Mouse (Mus musculus) neural tube, embryonic 13.5 days (tissue): Measurements from ENCODE around the gene Rrp1. TPM values are rescaled to one million over a fixed set of nuclear protein-coding genes. Genes with fewer than 3 reads are reported as not detected.

ENCODE experiments used
- ATAC-seq: fragments of 200-750 bp; cut with Nextera tagmentation; 2 replicates; pipeline ENCODE4 v1.8.0; 2017; ENCODE audit warnings: low read depth, mild to moderate bottlenecking, moderate TSS enrichment, moderate library complexity
- H3K27ac ChIP-seq: fragments of 300-500 bp; sonication (generic); replicated peaks from 2 replicates; pipeline ENCODE4 v1.5.1; 2015; ENCODE audit warnings: moderate library complexity, mild to moderate bottlenecking, inconsistent platforms
- H3K27me3 ChIP-seq: fragments of 300-500 bp; sonication (generic); 2 replicates; pipeline ENCODE4 v1.6.1; 2015; ENCODE audit warnings: mild to moderate bottlenecking, inconsistent platforms
- H3K36me3 ChIP-seq: fragments of 300-500 bp; sonication (generic); 2 replicates; pipeline ENCODE4 v1.6.1; 2015; ENCODE audit warnings: mild to moderate bottlenecking, inconsistent platforms
- H3K4me1 ChIP-seq: fragments of 300-500 bp; sonication (generic); replicated peaks from 2 replicates; pipeline ENCODE4 v1.6.1; 2015; ENCODE audit warnings: inconsistent platforms
- H3K4me2 ChIP-seq: fragments of 300-500 bp; sonication (generic); 2 replicates; pipeline ENCODE4 v1.6.1; 2015; ENCODE audit warnings: inconsistent platforms, mild to moderate bottlenecking, moderate library complexity
- H3K4me3 ChIP-seq: fragments of 300-500 bp; sonication (generic); 2 replicates; pipeline ENCODE4 v1.5.1; 2015; ENCODE audit warnings: mild to moderate bottlenecking, inconsistent platforms
- H3K9ac ChIP-seq: fragments of 300-500 bp; sonication (generic); 2 replicates; pipeline ENCODE4 v1.6.1; 2015; ENCODE audit warnings: moderate library complexity, mild to moderate bottlenecking, inconsistent platforms
- H3K9me3 ChIP-seq: fragments of 300-500 bp; sonication (generic); 2 replicates; pipeline ENCODE4 v1.6.1; 2016; ENCODE audit warnings: inconsistent platforms
- WGBS: fragments of 180-500 bp; shearing (Covaris S2); methylation state at CpG from one replicate; pipeline ENCODE4 v1.1.7; 2015; 5-methylcytosine and 5-hydroxymethylcytosine counted together
- microRNA-seq: library from miRNA; unstranded; fragments of <30 nt; microRNA quantifications from one replicate; pipeline ENCODE4, GENCODE M21; 2016
- polyA plus RNA-seq: library from polyadenylated mRNA; unstranded; fragments of >200 nt; fragmentation: Nextera tagmentation; extraction: Ambion mirVana; gene quantifications from 2 replicates; pipeline ENCODE4 v1.2.1, GENCODE M21; 2015

The Rrp1 gene
- polyA plus RNA-seq, 1 experiment from 2014 or later = 365 TPM

DNA sequence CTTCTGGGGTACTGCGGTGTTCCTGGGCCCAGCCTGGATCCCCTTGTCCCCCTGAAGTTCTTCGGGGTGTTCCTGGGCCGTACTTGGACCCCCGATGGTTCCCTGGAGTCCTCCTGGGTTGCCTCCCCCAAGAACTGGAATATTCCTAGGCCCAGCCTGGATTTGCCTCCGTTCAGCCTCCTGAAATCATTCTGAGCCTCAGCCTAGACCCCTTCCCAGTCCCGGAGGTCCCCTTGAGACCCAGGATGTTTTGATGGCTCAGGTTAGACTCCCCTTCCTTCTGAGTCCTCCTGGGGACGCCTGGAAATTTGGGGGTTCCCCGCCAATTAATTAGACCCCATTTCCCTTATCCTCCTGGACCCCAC, 60.2 kb downstream of the Rrp1 start:
- peak; percentile 12 for ATAC-seq
- 13% methylated on average over 8 of the region's 8 CpGs for WGBS
- peak overlapping the region; percentile 83 for H3K27ac ChIP-seq
- H3K27me3 ChIP-seq = no peaks in the 10 kb centered on the region
- peak overlapping the region; percentile 99 for H3K9ac ChIP-seq
- H3K4me1 ChIP-seq = peaks cover 42% of the 10 kb centered on the region
- peak overlapping the region; percentile 98 for H3K4me3 ChIP-seq
- H3K36me3 ChIP-seq = no peaks in the 10 kb centered on the region
- no peaks in the 10 kb centered on the region for H3K9me3 ChIP-seq
- H3K4me2 ChIP-seq = peak overlapping the region; percentile 92

DNA sequence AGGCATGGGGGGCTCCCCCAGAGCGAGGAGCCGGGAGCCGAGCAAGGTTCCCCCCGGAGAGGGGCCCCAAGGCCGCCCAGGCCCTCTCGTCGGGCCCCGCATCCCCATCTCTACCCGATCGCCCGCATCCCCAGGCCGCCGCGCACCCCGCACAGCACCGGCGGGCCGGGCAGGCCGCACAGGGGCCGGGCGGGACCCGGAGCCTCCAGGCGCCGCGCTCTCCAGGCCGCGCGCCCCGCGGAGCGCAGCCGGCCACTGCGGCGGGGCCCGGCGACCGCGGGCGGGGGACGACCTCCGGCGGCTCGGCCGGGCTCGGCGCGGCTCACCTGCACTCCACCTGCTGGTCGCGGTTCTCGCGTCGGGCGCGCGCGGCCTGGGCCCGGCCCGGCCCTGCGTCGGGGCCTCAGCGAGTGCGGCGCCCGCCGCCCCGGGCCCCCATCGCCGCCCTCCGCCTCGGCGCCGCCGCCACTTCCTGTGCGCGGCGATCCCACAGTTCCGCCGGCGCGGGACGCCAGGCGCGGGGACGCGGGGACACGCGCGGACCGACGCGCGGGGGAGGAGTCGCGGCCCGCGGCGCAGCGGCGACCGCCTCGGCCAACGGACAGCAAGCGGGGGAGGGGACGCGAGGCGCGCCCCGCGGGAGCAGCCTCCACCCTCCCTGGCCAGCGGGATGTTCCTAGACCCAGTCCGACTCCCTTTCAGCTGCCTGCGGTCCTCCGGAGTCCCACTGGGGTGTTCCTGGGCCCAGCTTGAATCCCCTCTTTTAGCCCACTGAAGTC, 60.8 kb downstream of the Rrp1 start, which contains the start of gene Agpat3:
Gene Agpat3, minus strand, starts transcription at position 603 of the 779 bp plus-strand sequence.
- peak within 1 kb of the TSS; percentile 99 for H3K9ac ChIP-seq
- WGBS = under 1% methylated on average over 89 of the region's 113 CpGs
- 0 out of 2 replicates have a peak, but pooled peaks cover 4% of the 10 kb centered on the region for H3K36me3 ChIP-seq
- H3K27ac ChIP-seq = peak within 1 kb of the TSS; percentile 83
- ATAC-seq = peak; percentile 81
- peaks cover 47% of the 10 kb centered on the region for H3K4me1 ChIP-seq
- peak within 1 kb of the TSS; percentile 92 for H3K4me2 ChIP-seq
- H3K4me3 ChIP-seq = peak within 1 kb of the TSS; percentile 98
- H3K9me3 ChIP-seq = no peaks in the 10 kb centered on the region
- no peaks in the 10 kb centered on the region for H3K27me3 ChIP-seq

DNA sequence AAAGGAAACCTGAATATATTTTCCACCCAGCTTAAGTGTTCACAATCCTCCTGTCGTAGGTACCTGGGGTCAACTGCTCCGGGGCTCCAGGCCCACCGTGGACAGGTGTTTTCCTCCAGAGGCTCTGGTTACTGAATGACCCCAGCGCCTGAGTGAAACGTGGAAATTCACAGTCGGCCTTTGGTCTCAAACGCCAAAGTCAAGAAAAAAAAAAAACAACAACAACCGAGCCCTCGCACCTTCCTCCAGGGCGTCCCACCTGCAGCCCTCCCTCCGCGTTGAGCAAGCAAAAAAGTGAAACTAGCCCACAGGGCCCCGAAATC, 61.3 kb downstream of the Rrp1 start:
- H3K9ac ChIP-seq = peak overlapping the region; percentile 99
- no peaks in the 10 kb centered on the region for H3K9me3 ChIP-seq
- H3K4me2 ChIP-seq = peak overlapping the region; percentile 92
- ATAC-seq = no peak
- H3K27me3 ChIP-seq = no peaks in the 10 kb centered on the region
- peaks cover 47% of the 10 kb centered on the region for H3K4me1 ChIP-seq
- peak overlapping the region; percentile 83 for H3K27ac ChIP-seq
- WGBS = 2% methylated on average over 13 of the region's 13 CpGs
- 0 out of 2 replicates have a peak, but pooled peaks cover 4% of the 10 kb centered on the region for H3K36me3 ChIP-seq
- peak overlapping the region; percentile 98 for H3K4me3 ChIP-seq

DNA sequence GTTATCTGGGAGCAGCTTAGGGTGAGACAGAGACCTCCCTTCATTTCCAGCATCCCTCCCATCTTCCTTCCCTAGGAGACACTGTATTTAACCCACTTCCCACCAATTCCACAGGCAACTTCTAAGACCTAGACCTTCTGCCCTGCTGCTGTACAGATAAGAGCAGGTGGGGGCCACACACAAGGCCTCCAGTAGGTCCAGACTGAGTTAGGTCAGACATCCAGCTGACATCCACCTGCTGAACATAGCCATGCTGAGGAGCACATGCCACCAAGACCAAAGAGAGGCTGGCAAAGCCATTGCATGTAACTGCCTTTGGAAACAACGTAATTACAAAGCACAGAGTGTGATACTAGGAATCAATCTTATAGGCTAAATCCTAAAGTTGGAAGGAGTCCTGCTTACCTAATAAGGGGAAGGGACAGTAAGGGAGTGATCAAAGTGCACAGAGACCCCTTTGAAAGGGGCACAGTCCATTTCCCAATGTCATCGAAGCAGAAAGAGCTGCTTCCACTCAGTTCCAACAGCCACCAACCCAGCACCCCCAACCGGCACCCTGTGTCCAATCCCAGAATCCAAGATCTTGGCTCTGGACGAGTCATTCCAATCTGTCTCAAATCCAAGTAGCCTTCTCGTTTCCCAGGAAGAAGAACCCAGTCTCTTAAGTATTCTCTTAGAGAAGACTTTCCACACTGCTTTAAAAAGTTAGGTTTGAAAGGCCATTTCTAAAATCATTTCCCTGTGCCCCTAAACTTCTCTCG, 61.9 kb downstream of the Rrp1 start:
- H3K4me3 ChIP-seq = peak overlapping the region; percentile 98
- no peak for ATAC-seq
- H3K36me3 ChIP-seq = 0 out of 2 replicates have a peak, but pooled peaks cover 4% of the 10 kb centered on the region
- H3K9me3 ChIP-seq = no peaks in the 10 kb centered on the region
- H3K4me2 ChIP-seq = peak overlapping the region; percentile 92
- H3K9ac ChIP-seq = peak overlapping the region; percentile 99
- peaks cover 47% of the 10 kb centered on the region for H3K4me1 ChIP-seq
- 22% methylated on average over 6 of the region's 6 CpGs for WGBS
- no peaks in the 10 kb centered on the region for H3K27me3 ChIP-seq
- H3K27ac ChIP-seq = no peak overlapping the region

Small RNAs within 50 kb of the gene (microRNA-seq; reads per million reads assigned to microRNA genes)
- gene Mir6410 (not detected), gene Mir6907 (1.0 reads per million), gene Mir6908 (not detected)

Other genes starting within 250 kb of the Rrp1 start
- 20.8 and 22.5 TPM in 2 replicates for gene D10Jhu81e, start 243.3 kb downstream of the Rrp1 start, polyA plus RNA-seq
- gene Pwp2, start 227.9 kb downstream of the Rrp1 start, polyA plus RNA-seq = 15.2 and 15.8 TPM in 2 replicates
- 21.1 and 26.0 TPM in 2 replicates for gene Trappc10, start 168.4 kb downstream of the Rrp1 start, polyA plus RNA-seq
- gene Agpat3, start 60.6 kb downstream of the Rrp1 start, polyA plus RNA-seq = 59.3 and 64.0 TPM in 2 replicates
- 107 and 115 TPM in 2 replicates for gene Cstb, start 12.6 kb upstream of the Rrp1 start, polyA plus RNA-seq
- gene Pdxk, start 51.9 kb upstream of the Rrp1 start, polyA plus RNA-seq = 16.1 and 18.6 TPM in 2 replicates
- not detected in 2 replicates for gene Olfr1358, start 104.4 kb upstream of the Rrp1 start, polyA plus RNA-seq
- 52.3 and 54.6 TPM in 2 replicates for gene Ilvbl, start 161.3 kb upstream of the Rrp1 start, polyA plus RNA-seq
- 4.3 and 4.4 TPM in 2 replicates for gene Syde1, start 178.9 kb upstream of the Rrp1 start, polyA plus RNA-seq
- not detected in 2 replicates for gene Olfr1357, start 205.0 kb upstream of the Rrp1 start, polyA plus RNA-seq